Mouse (Mus musculus): ENCODE data around the gene Lrrc8d. TPM values are rescaled to one million over a fixed set of nuclear protein-coding genes. Genes with fewer than 3 reads are reported as not detected.
A peak's percentile ranks its signal among the peaks of the same experiment; 100 is the strongest.
"Not testable (repeated sequence)": the region's sequence is repeated elsewhere in the genome, so short reads cannot be mapped to it uniquely, and the experiment has no call there.

Gene Lrrc8d
- total RNA-seq, 1 experiment from 2014 or later, result 40.9 TPM

GRCm38 (mm10) chr5:105832140-105832539 lies 132.4 kb downstream of the Lrrc8d start:
- ATAC-seq (replicated peaks; ENCODE audit: insufficient number of reproducible peaks, low FRiP score, low TSS enrichment, poor library complexity, severe bottlenecking), result no peak

DNA sequence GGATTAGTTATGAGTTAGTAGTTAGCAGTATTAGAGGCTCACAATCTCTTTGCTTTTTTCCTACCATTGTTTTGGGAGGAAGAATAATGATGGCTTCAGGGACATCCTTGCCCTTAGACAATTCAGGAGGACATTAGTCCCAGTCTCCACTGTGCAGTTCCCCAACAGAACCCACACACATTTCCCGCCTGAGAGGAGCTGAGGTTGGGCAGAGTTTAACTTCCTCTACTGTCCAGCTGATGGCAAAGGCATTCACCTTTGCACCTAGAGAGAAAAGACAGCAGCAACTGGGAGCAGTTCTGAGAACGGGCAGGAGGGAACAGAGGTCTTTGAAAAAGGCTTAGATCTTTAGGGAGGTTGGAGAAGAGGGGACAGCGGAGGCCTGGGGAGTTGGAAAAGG lies 134.2 kb downstream of the Lrrc8d start:
- no peak for ATAC-seq (replicated peaks; ENCODE audit: insufficient number of reproducible peaks, low FRiP score, low TSS enrichment, poor library complexity, severe bottlenecking)

DNA sequence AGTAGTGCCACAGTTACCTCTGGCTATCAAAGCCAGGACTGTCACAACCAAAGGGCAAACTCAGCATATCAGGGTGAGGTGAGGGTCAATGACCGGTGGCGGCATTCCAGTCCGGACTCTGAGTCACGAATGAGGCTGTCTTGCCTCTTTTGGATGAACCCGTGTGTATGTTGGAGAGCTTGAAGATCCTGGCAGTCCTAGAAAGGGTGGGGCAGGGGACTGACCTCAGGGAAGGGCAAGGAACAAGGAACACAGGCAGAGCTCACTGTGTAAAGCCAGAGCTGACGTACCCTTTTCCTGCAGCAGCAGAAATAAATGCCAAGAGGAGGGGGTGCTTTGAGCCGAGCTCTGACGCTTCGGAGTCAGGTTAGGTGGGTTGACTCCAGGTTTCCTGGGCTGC lies 136.2 kb downstream of the Lrrc8d start:
- no peak for ATAC-seq (replicated peaks; ENCODE audit: insufficient number of reproducible peaks, low FRiP score, low TSS enrichment, poor library complexity, severe bottlenecking)

DNA sequence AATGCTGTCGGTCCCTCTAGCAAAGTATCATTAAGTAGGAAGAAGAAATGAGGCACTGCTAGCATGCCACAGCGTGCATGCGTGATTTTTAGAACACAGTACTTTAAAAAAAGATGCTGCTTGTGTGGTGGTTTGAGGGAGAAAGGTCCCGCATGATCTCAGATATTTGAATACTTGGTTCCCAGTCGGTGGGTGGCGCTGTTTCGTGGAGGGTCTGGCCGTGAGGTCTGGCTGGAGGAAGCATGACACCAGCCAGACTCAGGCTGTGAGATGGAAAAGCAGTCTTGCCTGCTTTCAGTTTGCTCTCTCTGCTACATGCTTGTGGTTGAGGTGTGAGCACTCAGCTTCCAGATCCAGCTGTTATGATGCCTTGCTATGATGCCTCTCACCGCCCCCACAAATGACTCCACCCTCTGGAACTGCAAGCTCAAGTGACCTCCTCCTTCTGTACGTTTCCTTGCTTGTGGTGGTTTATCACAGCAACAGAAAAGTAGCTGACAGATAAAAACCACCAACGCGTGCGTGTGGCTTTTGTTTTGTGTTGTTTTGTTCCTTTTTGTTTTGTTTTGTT lies 140.1 kb downstream of the Lrrc8d start:
- no peak; the same call in 1 of the 2 replicates for ATAC-seq (replicated peaks; ENCODE audit: insufficient number of reproducible peaks, low FRiP score, low TSS enrichment, poor library complexity, severe bottlenecking)

GRCm38 (mm10) chr5:105844044-105844753 lies 144.4 kb downstream of the Lrrc8d start:
- peak; percentile 62; the same call in 1 of the 2 replicates for ATAC-seq (replicated peaks; ENCODE audit: insufficient number of reproducible peaks, low FRiP score, low TSS enrichment, poor library complexity, severe bottlenecking)

- ATAC-seq (replicated peaks; ENCODE audit: insufficient number of reproducible peaks, low FRiP score, low TSS enrichment, poor library complexity, severe bottlenecking), result no peak
Measured at GRCm38 (mm10) chr5:105845041-105845440, 145.3 kb downstream of the Lrrc8d start.

DNA sequence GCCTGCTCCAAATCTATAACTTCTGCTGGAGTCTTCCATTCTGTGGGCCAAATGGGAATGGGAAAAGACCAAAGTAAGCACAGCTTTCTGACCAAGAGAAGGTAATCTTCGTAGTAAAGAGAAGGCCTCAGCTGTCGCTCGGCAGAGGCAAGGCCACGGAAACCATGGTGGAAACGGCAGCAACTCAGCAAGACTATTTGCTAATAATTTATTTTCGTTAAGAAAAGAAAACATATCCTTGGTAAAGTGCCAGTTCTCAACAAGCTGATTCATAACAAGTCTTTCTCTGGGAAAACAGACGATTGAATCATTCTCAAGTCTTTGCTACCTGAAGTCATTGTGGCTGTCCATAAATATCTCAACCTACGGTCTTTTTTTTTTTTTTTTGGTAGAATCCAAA lies 148.0 kb downstream of the Lrrc8d start:
- ATAC-seq (replicated peaks; ENCODE audit: insufficient number of reproducible peaks, low FRiP score, low TSS enrichment, poor library complexity, severe bottlenecking), result no peak

GRCm38 (mm10) chr5:105849222-105849621 lies 149.5 kb downstream of the Lrrc8d start:
- ATAC-seq (replicated peaks; ENCODE audit: insufficient number of reproducible peaks, low FRiP score, low TSS enrichment, poor library complexity, severe bottlenecking), result no peak

GRCm38 (mm10) chr5:105849643-105850042 lies 149.9 kb downstream of the Lrrc8d start:
- ATAC-seq (replicated peaks; ENCODE audit: insufficient number of reproducible peaks, low FRiP score, low TSS enrichment, poor library complexity, severe bottlenecking), result no peak

DNA sequence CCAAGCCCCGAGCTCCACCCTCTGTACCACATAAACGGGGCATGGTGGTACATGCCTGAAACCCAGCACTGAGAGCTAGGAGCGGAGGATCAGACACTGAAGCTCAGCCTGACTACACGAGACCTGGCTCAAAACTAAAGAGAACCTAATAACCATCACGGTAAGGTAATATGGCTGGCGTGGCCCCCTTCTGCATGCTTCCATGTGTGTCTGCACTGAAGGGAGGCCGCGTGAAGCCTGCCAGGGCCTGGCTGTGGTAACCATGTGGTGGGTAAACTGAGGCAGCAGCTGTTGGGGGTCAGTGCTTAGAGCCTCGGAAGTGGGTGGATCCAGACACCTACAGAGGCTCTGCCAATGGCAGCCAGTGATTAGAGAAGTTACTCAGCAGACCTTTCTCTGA lies 153.5 kb downstream of the Lrrc8d start:
- ATAC-seq (replicated peaks; ENCODE audit: insufficient number of reproducible peaks, low FRiP score, low TSS enrichment, poor library complexity, severe bottlenecking), result no peak

DNA sequence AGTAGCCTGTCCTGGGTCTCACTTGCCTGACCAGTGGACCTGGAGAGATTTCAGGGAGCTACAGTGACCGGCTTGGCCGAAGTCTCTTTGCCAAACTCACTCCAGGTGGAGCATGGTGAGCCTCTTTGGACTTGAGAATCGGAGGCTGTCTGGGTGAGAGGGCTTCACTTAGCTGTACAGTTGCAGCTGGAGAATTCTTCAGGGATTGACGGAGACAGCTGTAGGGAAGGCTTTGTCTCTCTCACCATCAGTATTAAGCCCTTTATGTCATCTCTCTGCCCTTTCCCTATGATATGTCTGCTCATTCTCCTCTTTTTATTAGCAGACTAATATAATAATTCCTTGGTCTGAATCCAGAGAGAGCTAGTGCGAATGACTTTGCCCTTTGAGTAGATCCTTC lies 157.7 kb downstream of the Lrrc8d start:
- ATAC-seq (replicated peaks; ENCODE audit: insufficient number of reproducible peaks, low FRiP score, low TSS enrichment, poor library complexity, severe bottlenecking), result no peak

DNA sequence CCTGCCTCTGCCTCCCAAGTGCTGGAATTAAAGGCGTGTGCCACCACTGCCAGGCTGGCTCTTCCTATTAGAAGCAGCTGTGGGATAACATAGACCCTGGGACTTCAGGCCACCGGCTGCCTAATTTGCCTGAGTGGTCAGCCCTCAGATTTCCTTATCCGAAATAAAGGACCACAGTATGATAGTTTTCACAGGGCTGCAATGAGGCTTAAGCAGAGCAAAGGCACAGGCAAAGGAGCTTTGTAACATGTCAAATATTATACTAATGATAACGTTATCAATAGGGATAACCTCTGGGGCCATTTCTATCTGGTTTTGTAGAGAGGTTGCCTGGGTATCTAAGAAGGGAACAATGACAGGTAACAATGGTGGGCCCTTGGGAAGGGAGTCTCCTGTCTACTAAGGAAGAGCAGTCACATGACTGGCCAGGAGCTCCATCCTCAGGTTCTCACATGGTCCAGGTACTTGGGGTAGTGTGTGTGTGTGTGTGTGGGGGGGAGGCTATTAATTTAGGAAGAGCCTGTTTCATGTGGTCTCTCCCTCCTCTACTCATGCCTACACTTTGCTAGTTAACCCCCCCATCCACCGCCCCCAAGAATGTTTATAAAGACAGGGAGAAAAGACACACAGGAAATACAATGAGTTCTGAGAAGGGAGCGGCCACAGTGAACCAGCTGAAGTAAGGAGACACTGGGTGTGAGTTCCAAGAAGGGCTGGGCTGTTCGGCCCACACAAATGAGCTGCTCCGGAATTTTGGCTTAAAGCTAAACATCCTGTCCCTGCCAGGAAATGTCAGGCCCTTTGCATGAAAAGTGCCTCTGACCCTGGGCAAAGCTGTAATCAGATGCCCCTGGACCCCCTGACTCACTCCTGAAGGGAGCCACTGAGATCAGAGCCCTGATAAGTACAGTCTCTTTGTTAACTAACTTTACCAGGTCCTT lies 159.3 kb downstream of the Lrrc8d start:
- ATAC-seq (replicated peaks; ENCODE audit: insufficient number of reproducible peaks, low FRiP score, low TSS enrichment, poor library complexity, severe bottlenecking), result no peak

DNA sequence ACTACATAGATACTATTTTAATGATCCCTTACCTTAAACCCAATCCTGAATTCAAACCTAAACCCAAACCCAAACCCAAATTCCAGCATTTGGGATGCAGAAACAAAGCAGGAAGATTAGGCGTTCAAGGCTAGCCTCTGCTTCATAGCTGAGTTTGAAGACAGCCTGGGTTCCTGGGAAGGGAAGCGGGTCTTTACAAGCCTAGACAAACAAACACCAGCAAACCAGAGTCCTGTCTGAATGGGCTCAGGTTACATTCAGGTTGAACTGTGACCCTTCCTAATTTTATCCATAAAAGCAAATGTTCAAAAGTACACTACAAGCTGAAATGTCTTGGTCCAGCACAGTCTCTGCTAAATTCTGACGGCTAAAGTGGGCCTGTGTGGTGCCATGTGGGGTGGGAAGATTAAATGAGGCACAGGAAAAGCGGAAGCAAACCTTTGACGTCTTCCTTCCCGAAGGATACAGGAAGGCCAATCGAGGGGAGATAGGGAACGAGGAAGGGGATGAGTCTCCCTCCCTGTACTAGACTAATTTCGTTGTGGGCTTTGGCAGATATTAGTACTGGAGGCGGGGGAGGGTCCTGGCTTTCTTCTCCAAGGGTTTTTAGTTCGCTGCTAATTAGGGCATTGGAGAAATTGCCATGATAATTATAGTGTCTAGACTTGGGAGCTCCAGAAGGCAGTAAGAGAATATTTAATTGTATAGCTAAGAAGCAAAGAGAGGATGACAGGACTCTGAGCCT lies 160.1 kb downstream of the Lrrc8d start:
- no peak for ATAC-seq (replicated peaks; ENCODE audit: insufficient number of reproducible peaks, low FRiP score, low TSS enrichment, poor library complexity, severe bottlenecking)

DNA sequence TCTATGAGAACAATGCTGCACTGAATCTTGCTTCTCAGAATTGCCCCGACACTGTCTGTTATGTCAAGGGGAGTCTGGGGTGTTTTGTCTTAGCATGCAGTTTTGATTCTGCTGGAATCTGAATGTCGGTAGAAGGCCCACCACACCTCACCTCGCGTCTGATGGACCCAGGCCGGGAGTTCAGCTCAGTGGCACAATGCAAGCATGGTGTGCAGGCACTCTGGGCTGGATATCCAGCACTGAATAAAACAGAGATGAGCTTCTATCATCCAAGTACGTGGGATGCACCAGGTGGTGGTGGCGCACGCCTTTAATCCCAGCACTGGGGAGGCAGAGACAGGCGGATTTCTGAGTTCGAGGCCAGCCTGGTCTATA lies 160.7 kb downstream of the Lrrc8d start:
- ATAC-seq (replicated peaks; ENCODE audit: insufficient number of reproducible peaks, low FRiP score, low TSS enrichment, poor library complexity, severe bottlenecking), result no peak

DNA sequence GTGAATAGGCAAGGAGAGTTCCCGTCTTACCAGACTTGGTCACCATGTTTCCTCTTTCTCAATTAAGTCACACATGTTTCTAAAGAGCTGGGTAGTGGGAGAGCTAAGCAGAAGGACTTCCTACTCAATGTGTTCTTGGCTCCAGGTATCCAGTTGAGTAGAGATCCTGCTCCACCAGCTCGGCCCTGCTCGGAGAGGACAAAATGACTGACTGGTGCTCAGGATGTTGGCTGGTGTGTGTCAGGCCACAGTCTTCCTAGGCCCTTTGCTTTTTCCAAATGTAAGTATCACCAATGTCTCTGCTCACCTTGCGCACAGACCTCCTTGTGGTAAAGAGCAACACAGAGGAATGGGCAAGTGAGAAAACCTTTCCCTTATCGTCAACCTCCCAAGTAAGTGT lies 161.8 kb downstream of the Lrrc8d start:
- ATAC-seq (replicated peaks; ENCODE audit: insufficient number of reproducible peaks, low FRiP score, low TSS enrichment, poor library complexity, severe bottlenecking), result no peak

DNA sequence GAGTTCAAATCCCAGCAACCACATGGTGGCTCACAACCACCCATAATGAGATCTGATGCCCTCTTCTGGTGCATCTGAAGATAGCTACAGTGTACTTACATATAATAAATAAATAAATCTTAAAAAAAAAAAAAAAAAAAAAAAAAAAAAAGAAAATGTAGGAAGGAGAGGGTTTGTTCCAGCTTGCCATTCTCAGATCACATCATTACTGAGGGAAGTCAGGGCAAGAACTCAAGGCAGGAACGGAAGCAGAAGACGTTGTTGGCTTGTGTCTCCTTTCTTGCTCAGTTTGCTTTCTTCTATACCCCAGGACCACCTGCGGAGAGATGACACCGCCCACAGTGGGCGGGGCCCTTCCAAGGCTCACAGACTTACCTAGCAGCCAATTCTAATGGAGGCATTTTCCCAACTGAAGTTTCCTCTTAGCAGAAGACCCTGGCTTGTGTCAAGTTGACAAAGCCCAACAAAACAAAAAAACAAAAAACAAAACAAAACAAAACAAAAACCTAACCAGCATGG lies 165.4 kb downstream of the Lrrc8d start:
- not testable (repeated sequence) for ATAC-seq (replicated peaks; ENCODE audit: insufficient number of reproducible peaks, low FRiP score, low TSS enrichment, poor library complexity, severe bottlenecking)

GRCm38 (mm10) chr5:105867427-105867826 lies 167.7 kb downstream of the Lrrc8d start:
- ATAC-seq (replicated peaks; ENCODE audit: insufficient number of reproducible peaks, low FRiP score, low TSS enrichment, poor library complexity, severe bottlenecking), result no peak

DNA sequence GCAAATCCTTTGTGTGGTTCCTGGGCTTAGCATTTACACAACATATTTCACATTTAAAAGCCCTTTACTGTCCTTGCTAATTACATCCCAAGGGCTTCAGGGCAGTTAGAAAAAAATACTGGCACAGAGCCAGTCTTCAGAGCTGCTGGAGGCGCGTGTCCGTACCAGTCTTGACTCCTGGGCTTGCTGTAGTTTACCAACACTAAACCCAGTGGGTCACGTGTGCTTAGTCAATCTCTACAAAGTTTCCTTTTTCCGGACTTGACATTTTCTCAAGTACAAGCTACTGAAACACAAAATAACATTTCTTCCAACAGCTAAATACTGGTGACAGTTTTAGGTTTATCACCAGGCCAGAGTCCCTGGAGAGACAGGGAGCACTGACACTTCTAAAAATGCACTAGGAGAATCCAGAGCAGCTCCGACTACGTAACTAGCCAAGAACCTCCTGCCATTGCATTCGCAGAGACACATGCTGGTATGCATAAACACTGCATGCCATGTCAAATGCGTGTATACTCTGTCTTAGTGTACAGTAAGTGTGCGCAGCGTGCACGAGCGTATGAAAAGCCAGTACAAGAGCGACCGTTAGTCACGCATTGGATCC lies 168.2 kb downstream of the Lrrc8d start:
- ATAC-seq (replicated peaks; ENCODE audit: insufficient number of reproducible peaks, low FRiP score, low TSS enrichment, poor library complexity, severe bottlenecking), result no peak

Data from monocyte, adult 5-6 weeks (primary cell).